Mouse (Mus musculus) MEL (cell line): ENCODE results near the gene Tcirg1.

ENCODE experiments used
- CTCF ChIP-seq, 3 experiments: IDR thresholded peaks in 2 of 3; conservative IDR thresholded peaks in 1 of 3; 2 replicates each; pipeline ENCODE4 v1.5.1; 2011 to 2012; ENCODE audit warnings: low read length in 3 of 3, low read depth in 2 of 3, mild to moderate bottlenecking in 2 of 3, improper control_type of control experiment in 1 of 3, inconsistent platforms in 1 of 3, mixed read lengths in 1 of 3, moderate library complexity in 1 of 3; ENCODE audit not compliant: control insufficient read depth in 1 of 3, insufficient read depth in 1 of 3, poor library complexity in 1 of 3, severe bottlenecking in 1 of 3
- GATA1 ChIP-seq: IDR thresholded peaks from 2 replicates; pipeline ENCODE4 v1.6.1; 2011; ENCODE audit warnings: low read depth, low read length, improper control_type of control experiment
- MAX ChIP-seq: IDR thresholded peaks from 2 replicates; pipeline ENCODE4 v1.6.1; 2011; ENCODE audit warnings: low read length, improper control_type of control experiment
- POLR2A ChIP-seq, 2 experiments: IDR thresholded peaks; 2 replicates each; pipeline ENCODE4 v1.6.1; 2011 to 2012; ENCODE audit warnings: low read length in 2 of 2, mild to moderate bottlenecking in 2 of 2, control low read depth in 1 of 2, improper control_type of control experiment in 1 of 2, low read depth in 1 of 2, moderate library complexity in 1 of 2; ENCODE audit not compliant: control insufficient read depth in 1 of 2, insufficient read depth in 1 of 2, poor library complexity in 1 of 2
- POLR2AphosphoS2 ChIP-seq: IDR thresholded peaks from 2 replicates; pipeline ENCODE4 v1.6.1; 2011; ENCODE audit warnings: low read length, improper control_type of control experiment
- ZNF384 ChIP-seq: IDR thresholded peaks from 2 replicates; pipeline ENCODE4 v1.6.1; 2012; ENCODE audit warnings: low read depth, mild to moderate bottlenecking, inconsistent platforms, low read length, improper control_type of control experiment

DNA sequence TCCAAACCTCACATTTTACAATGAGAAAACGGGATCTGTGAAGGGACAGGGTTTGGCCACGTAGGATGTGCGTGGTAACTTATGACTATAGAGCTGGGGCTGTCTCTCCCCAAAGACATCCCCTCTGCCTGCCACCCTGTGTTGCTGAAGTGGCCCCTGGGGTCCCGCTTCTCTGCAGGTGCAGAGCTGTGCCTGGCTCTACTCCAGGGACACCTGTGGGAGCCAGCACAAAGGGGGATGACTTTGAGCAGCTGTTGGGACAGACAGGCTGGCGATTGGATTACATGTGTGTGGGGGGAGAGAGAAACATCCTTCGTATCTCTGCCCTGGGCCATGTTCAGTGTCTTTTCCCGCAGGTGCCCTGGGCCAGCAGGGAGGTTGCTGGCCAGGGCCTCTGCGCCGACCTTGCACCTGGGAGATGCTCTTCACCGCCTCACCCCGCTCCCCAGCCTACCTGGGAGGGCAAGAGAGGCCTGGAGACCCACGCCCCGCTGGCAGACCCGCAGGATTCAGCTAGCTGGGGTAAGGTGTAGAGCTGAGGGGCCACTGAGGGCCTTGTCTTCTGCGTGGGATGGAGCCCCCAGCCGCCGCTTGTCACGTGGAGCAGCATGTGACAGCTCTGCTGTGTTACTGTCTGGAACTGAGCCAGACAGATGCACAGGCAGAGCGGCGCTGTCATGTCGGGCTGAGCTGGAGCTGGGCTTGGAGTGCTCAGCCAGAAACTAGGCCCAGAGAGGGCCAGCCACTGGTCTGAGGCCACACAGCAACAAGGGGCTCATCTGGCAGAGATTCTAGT lies 23.5 kb upstream of the Tcirg1 start:
- TF ChIP-seq GATA1 (no peak), POLR2A (IDR thresholded peaks at IDR 0.05; ENCODE audit: control insufficient read depth in 1 of 2, insufficient read depth in 1 of 2, low read depth in 1 of 2, low read length in 2 of 2, poor library complexity in 1 of 2) (no peak), MAX (no peak), POLR2AphosphoS2 (no peak), CTCF (IDR thresholded peaks at IDR 0.05 in 2 of 3, conservative IDR thresholded peaks at IDR 0.05 in 1 of 3; ENCODE audit: control insufficient read depth in 1 of 3, insufficient read depth in 1 of 3, low read depth in 2 of 3, low read length in 3 of 3, poor library complexity in 1 of 3, severe bottlenecking in 1 of 3) (no peak), ZNF384 (no peak)
